Mouse (Mus musculus): ENCODE measurements around the gene Aars2.

The Aars2 gene

DNA sequence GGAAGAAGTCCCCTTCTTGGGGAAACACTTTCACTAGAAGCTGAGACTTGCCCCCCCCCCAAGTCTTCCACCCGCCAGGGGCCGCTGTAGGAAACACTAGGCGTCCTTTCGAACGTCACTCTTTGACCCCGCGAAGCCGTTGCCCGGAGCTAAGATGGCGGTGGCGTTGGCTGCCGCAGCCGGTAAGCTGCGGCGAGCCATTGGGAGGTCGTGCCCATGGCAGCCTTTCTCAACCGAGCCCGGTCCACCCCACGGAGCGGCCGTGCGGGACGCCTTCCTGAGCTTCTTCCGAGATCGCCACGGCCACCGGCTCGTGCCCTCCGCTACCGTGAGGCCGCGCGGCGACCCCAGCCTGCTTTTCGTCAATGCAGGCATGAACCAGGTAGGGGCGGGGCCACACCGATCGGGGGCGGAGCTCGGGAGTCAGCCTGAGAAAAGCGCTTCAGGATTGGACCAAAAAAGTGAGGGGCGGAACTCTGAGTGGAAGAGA lies at the start of gene Aars2:
Gene Aars2 (plus strand): TSS at position 142 of the 490 bp plus-strand sequence.
- peak; percentile 93 to 98 for DNase-seq (ENCODE audit: low spot score in 2 of 2)

DNA sequence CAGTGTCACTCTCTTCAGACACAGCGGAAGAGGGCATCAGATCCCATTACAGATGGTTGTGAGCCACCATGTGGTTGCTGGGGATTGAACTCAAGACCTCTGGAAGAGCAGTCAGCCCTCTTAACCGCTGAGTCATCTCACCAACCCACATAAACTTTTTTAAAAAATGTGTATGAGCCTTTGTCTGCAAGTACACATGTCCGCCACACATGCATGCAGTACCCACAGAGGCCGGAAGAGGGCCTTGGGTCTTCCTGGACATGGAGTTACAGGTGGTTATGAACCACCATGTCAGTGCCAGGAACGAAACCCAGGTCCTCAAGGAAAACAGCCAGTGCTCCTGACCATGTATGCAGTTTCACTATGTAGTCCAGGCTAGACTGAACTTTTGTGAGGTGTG lies 49.2 kb upstream of the Aars2 start:
- DNase-seq (ENCODE audit: low spot score in 2 of 2), result no peak

DNA sequence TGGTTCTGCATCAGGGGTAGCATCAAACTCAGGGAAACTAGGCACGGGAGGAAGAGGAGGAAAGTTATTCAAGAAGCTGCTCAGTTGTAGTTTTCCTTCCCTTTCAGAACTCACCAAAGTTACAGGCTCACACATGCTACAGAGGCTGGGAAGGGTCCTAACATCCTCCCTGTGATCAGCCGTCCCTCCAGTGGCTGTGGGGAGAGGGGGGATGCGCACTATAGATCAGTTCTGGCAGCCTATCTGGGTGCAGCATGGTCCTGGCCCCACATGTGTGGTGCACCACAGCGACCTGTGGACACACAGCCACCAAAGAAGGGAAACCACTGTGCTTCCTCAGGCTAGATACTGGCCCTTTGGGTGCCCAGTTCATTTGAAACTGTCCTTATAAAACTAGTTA lies 48.1 kb upstream of the Aars2 start:
- no peak for DNase-seq (ENCODE audit: low spot score in 2 of 2)

DNA sequence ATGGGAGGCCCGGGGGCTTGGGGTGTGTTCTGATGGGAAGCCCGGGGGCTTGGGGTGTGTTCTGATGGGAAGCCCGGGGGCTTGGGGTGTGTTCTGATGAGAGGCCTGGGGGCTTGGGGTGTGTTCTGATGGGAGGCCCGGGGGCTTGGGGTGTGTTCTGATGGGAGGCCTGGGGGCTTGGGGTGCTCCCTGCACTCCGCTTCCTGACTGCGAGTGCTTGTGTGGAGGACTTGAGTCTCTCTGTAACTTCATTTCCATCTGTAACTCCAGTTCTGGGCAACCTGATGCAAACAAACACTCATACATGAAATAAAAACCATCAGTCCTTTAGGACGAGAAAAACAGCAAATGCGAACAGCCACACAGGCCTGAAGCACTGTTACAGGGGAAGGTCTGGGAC lies 47.6 kb upstream of the Aars2 start:
- no peak for DNase-seq (ENCODE audit: low spot score in 2 of 2)

DNA sequence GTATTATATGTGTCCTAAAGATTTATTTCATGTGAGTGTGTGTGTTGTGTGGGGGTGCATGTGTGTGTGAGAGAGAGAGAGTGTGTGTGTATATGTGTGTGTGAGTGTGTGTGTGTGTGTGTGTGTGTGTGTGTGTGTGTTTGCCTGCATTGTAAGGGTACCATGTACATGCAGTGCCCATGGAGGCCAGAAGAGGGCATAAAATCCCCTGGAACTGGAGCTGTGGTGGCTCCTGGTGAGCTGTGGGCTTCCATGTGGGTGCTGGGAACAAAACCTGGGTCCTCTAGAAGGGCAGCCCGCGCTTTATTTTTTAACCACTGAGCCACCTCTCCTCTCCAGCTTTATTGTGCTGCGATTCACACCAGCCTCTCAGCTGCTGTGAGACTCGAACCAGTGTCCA lies 44.1 kb upstream of the Aars2 start:
- DNase-seq (ENCODE audit: low spot score in 2 of 2), result no peak

DNA sequence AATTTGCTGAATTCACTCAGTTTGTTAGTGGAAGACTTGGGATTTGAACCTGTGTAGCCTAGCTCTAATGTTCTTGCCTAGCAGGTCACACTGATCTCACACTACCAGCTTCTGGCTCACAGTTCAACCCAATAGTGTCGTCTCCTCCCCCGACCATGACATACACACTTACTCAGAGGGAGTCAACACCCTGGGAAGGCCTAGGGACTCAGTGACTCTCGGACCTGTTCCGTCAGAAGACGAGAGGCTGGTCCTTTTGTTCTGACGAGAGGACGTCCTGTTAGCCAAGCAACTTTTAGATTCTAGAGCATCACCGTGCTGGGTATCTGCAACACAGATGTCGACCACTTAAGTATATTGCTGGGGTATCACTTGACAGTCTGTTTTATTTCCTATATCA lies 42.4 kb upstream of the Aars2 start:
- no peak for DNase-seq (ENCODE audit: low spot score in 2 of 2)

DNA sequence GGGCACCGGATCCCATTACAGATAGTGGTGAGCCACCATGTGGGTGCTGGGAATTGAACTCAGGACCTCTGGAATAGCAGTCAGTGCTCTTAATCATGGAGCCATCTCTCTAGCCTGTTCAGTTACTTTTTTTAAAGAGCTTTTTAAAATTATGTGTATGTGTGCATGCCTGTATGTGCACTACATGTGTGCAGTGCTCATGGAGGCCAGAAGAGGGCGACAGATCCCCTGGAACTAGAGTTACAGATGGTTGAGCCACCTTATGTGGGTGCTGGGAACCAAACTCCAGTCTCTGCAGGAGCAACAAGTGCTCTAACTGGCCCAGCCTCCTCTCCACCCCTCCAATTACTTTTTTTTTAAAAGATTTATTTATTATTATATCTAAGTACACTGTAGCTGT lies 39.9 kb upstream of the Aars2 start:
- no peak for DNase-seq (ENCODE audit: low spot score in 2 of 2)

DNA sequence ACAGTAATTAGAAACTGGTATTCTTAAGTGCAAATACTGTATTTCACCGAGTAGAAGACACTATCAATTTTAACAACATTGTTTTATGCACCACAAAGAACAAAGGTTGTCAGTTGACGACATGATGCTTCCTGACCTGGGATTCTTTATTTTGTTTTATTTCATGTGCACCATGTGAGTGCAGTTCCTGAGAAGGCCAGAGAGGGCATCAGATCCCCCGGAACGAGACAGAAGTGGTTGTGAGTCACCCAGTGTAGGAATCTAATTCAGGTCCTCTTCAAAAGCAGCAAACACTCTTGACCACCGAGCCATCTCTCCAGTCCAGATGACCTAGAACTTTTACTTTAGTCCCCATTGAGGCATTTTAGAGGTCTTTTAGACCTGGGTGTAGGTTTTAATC lies 38.3 kb upstream of the Aars2 start:
- no peak for DNase-seq (ENCODE audit: low spot score in 2 of 2)

DNA sequence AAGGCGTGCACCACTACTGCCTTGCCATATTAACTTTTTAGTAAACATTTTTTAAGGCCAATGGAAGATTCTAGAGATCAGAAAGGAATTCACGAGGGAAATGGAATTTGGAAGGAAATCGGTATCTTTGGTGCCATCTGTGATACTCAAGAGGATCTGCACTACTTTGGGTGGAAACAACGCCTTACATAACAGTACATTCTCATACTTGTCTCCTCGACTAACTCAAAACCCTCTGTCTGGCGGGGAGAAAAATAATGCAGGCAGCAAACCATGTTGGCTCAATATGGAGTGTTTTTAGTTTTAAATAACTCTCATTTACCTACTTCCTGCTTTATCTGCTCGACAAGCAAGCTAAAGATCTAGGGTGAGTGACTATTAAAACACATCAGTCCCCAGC lies 35.9 kb upstream of the Aars2 start:
- DNase-seq (ENCODE audit: low spot score in 2 of 2), result no peak

DNA sequence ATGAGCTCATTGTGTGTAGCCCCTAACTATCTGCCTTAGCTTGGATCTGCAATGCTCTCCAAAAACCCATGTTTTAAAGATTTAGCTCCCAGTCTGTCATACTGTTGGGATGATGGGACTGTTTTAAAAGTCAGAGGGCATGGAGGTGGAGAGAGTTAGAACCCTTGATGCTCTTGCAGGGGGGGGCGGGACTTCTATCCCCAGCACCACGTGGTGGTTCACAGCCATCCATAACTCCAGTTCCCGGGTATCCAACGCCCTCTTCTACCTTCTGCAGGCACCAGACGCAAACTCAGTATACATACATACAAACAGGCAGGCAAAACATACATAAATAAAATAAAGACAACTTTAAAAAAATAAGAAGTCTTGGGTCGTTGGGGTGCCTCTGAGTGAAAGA lies 33.0 kb upstream of the Aars2 start:
- DNase-seq (ENCODE audit: low spot score in 2 of 2), result no peak

DNA sequence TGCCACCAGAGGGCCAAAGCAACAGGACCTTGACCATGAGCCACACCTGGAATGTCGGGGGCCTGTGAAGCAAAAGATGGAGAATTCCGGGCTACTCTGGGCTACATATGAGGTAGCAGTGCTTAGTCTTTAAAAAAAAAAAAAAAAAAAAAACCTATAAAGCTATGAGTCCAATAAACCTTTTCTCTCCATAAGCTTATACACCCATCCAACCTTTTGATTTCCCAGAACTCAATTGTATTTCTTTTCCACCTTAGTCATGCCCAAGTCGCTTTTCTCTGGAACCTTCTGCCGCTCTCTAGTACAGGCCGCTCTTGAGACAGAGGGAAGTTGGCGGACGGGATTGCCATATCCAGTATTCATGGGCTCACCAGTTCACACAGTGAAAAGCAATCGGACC lies 32.5 kb upstream of the Aars2 start:
- no peak for DNase-seq (ENCODE audit: low spot score in 2 of 2)

DNA sequence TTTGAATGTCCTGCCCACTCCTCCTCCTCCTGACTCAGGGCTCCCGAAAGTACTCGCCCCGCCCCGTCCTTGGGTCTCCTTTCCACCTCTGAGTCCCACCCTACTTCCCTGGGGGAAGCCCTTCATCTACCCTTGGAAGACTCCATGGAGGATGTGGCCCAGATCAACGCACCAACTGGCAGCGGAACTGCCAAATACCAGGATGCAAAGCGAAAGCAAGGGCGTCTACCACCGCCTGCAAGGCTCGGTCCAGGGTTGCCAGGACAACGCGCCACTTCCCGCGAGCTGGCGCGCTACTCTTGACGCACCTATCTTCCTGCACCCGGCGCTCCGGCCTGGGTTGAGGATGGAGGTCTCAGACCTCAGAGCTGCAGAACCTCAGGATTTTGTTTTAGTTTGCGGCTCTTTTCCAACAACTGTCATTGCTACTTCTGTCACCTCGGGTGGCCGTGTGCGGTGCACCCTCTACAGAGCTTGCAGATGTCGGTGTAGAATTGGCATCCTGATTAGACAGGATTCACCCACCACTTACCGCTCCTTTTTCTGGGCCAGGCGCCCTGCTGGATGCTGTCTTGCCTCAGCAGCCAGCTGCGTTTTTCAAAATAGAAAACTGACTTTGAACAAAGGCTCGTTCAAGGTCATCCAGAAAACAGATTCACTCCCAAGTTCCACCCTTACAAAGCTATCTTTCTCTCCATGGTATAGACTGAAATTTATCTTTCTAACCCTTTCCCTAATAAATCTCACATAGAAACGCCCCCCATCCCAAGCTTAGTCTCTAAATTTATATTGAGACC lies 31.8 kb upstream of the Aars2 start, which contains the start of gene Spats1:
Gene Spats1 (minus strand): TSS at position 747 of the 797 bp plus-strand sequence.
- DNase-seq (ENCODE audit: low spot score in 2 of 2), result peak in 1 of 2 experiments; percentile 18

DNA sequence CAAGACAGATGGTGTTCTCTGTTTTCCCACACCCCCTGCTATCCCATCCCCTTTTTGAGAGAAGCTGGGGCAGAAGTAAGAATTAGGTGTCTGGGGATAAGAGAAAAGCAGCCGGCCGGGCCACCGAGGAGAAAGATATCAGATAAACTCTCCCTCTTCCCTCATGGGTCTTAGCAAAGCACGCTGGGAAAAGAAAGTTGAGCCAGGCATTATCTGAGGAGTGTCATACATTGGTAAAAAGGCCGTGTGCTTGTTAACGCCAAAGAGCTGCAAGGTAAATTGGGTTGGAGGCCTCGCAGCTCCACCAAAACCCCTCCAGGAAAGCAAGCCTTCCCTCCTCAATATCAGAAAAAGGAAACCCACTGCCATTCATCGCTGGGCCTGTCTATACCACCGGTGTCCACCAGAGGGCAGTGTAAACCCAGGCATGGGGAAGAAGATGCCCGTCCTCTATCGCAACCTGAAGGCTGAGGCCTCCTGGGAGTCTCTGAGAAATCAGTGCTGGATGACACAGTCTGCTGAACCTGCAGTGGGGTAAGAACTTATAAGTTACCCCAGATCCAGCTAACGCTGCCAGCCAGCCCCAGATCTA lies 28.3 kb upstream of the Aars2 start:
- peak; percentile 75 to 93 for DNase-seq (ENCODE audit: low spot score in 2 of 2)

DNA sequence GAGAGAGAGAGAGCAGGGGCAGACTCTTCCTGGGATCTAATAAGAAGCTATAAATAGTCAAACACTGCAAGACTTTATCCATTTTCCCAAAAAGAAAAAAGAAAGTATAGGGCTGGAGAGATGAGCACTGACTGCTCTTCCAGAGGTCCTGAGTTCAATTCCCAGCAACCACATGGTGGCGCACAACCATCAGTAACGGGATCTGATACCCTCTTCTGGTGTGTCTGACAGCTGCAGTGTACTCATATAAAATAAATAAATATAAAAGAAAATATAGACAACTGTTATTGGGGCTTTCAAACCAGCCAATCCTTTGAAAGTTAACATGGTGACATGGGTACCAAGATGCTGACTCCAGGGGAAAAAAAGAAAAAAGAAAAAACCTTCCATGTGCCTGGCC lies 26.2 kb upstream of the Aars2 start:
- no peak for DNase-seq (ENCODE audit: low spot score in 2 of 2)

DNA sequence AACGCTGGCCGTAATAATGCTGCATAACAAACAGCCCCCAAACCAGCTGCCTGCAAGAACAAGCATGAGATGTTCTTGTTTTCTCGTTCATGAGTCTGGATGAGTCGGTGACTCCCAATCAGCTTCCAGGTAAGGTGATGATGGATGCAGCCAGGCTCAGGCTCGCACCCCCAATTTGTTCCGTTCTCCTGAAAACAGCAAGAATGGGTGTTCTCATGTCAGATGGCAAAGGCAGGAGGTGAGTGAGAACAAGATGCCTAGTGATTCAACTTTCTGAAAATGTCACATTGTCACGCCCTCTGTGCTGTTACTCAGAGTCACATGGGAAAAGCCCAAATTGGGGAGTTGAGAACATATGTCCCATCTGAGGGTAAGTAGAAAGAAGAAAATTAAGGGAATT lies 21.1 kb upstream of the Aars2 start:
- DNase-seq (ENCODE audit: low spot score in 2 of 2), result no peak

DNA sequence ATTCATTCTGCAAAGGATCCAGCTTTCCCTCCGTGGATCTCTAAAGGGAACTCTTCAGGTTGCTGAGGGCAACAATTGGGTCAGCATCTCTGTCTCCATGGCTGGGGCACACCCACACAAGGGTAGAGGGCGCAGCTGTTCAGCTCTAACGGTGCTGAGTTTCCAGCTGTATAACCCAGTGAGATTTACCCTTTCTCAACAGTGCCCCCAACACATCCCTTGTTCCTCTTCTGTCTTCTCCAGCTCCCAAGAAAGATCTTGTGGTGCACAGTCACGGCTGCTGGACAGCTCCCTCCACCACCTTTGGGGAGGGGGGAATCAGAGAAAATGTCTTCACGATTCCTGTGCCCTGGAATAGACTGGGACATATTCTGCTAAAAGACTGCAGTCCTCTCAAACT lies 19.4 kb upstream of the Aars2 start:
- DNase-seq (ENCODE audit: low spot score in 2 of 2), result no peak

DNA sequence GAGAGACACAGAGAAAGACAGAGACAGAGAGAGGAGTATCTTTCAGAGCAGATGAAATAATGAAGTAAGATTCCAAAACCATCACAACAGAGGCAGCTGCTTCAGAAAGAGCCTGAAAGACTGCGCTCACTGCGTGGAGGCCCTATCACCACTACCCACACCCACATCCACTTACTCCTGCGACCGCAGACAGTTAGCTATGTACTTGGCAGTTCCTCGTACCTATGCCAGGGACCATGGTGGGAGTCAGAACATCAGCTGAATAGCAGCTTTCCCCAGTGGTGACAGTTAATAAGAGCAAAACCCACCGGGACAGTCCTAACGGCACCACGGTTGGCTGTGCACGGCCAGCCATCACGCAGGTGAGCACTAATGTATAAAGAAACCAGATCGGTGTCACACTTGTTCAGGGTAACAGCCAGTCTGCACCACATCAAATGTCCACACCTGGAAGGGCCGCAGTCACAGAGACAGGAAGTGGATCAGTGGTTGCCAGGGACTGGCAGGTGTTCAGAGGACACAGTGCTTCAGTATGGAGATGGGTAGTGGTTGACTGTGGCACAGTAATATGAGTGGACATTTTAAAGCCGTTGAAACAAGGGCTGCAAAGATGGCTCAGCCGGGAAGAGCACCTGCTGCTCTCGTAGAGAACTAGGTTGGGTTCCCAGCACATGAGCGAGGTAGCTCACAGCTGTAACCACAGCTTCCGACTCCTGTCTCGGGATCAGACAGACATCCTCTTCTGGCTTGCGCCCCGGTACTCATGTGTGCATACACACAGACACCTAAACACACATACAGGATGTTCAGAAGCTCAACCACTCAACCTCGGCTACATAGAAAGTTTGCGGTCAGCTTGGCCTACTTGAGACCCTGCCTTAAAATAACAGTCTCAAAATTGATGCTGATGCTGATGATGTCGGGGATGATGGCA lies 18.1 kb upstream of the Aars2 start:
- DNase-seq (ENCODE audit: low spot score in 2 of 2), result no peak

DNA sequence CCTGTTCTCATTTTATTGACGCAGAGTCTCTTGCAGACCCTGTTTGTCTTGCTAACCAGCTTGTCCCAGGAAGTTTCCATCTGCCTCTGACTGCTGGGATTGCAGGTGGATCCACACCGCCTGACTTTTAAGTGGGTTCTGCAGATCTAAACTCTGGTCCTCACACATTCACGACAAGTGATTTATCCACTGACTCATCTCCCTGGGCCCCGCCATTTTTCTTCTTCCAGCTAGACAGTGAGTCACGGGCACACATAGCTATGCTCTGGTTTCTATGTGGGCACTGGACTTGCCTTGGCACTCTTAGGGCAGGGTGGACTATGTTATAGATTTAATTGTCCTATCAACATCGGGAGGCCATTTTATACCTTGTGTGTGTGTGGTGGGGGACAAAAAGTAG lies 16.9 kb upstream of the Aars2 start:
- no peak for DNase-seq (ENCODE audit: low spot score in 2 of 2)

DNA sequence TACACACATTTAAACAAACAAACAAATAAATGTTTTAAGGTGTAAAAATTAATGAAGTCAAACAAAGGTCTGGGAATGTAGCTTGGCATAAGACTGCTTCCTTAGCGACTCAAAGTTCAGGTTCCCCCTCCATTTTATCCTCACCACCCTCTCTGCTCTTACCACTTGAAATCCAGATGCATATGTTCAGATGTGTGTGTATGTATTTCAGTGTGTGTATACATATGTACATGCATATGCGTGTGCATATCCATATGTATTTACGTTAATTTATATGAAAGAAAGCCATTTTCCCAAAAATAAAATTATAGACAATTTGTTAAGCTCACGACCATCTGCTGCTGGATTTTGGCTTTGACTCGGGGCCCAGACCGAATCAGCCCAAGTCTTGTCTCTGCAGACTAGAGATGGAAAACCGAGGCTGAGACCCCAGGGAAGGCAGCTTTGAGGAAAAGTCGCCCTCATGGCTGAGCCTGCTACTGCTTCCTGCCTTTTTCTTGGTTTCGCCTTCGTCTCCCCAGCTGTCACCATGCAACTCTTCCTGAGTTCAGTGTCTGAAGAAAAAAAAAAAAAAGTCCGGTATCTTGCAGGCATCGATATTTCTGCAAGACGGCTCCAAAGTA lies 16.0 kb upstream of the Aars2 start:
- DNase-seq (ENCODE audit: low spot score in 2 of 2), result no peak

DNA sequence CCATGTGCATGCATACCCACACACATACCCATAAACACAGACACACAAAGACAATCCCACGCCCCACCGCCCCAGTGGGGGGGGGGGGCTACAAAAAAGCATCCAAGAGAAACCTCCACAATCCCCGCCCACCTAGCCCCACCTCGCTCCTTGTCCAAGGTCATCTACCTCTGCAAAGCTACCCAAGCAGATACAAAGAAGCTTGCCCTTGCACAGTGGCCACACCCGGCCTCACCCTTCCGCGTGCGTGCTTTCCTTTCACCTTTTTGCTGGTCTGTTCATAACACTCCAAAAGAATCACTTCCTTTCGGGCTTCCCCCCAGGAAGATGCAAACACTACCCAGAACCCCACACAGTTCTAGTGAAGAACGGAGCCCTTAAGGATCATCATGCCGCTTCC lies 11.2 kb upstream of the Aars2 start:
- DNase-seq (ENCODE audit: low spot score in 2 of 2), result no peak

DNA sequence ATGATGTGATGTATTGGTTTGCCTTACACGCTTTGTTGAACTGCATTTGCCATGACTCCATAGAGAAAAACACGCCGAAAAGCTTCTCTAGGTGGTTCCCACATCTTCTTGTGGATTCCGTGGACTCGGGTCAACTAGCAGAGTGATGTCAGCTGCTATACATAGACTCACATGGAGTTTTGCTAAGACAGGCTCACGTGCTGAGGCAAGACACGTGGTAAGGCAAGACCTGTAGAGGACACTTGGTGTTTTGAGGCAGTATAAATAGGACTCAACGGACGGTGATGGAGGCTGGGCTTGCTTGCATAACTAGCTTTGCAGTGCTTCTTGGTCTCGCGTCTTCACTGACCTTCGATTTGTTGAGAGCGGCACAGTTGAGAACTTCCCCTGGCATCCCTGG lies 8.2 kb upstream of the Aars2 start:
- DNase-seq (ENCODE audit: low spot score in 2 of 2), result no peak

DNA sequence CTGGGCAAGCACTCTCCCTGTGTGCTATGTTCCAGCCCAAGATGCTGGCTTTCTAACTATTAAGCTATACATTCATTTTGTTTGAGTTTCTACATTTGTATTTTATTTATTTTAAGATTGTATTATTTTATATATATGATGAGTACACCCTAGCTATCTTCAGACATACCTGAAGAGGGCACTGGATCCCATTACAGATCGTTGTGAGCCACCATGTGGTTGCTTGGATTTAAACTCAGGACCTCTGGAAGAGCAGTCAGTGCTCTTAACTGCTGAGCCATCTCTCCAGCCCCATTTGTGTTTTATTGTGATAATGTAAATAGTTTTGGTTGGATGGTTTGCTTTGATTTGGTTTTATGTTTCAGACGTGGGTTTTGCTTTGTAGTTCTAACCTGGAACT lies 7.1 kb upstream of the Aars2 start:
- DNase-seq (ENCODE audit: low spot score in 2 of 2), result no peak

All from spleen, postnatal 4 days (tissue).